Mouse (Mus musculus) embryonic facial prominence, embryonic 13.5 days (tissue): ENCODE data around the gene Tnfrsf1b. TPM values are rescaled to one million over a fixed set of nuclear protein-coding genes. Genes with fewer than 3 reads are reported as not detected.

Experiments used
- ATAC-seq: fragments of 200-750 bp; cut with Nextera tagmentation; 2 replicates; pipeline ENCODE4 v1.8.0; 2017; ENCODE audit warnings: low read depth; ENCODE audit not compliant: insufficient number of reproducible peaks, insufficient read depth, low FRiP score, low TSS enrichment
- H3K27ac ChIP-seq: fragments of 300-500 bp; sonication (generic); 2 replicates; pipeline ENCODE4 v1.5.1; 2015; ENCODE audit warnings: moderate library complexity, mild to moderate bottlenecking, inconsistent platforms
- H3K27me3 ChIP-seq: fragments of 300-500 bp; sonication (generic); 2 replicates; pipeline ENCODE4 v1.6.1; 2015; ENCODE audit warnings: mild to moderate bottlenecking, inconsistent platforms
- H3K36me3 ChIP-seq: fragments of 300-500 bp; sonication (generic); 2 replicates; pipeline ENCODE4 v1.6.1; 2015; ENCODE audit warnings: mild to moderate bottlenecking, inconsistent platforms
- H3K4me1 ChIP-seq: fragments of 300-500 bp; sonication (generic); 2 replicates; pipeline ENCODE4 v1.6.1; 2015; ENCODE audit warnings: inconsistent platforms
- H3K4me2 ChIP-seq: fragments of 300-500 bp; sonication (generic); 2 replicates; pipeline ENCODE4 v1.6.1; 2015; ENCODE audit warnings: moderate library complexity, mild to moderate bottlenecking, inconsistent platforms
- H3K4me3 ChIP-seq: fragments of 300-500 bp; sonication (generic); 2 replicates; pipeline ENCODE4 v1.5.1; 2015; ENCODE audit warnings: mild to moderate bottlenecking, inconsistent platforms
- H3K9ac ChIP-seq: fragments of 300-500 bp; sonication (generic); 2 replicates; pipeline ENCODE4 v1.6.1; 2015; ENCODE audit warnings: mild to moderate bottlenecking, inconsistent platforms
- H3K9me3 ChIP-seq: fragments of 300-500 bp; sonication (generic); 2 replicates; pipeline ENCODE4 v1.6.1; 2016; ENCODE audit warnings: inconsistent platforms
- WGBS: fragments of 180-500 bp; shearing (Covaris S2); methylation state at CpG from one replicate; pipeline ENCODE4 v1.1.7; 2015; ENCODE audit warnings: mixed read lengths; 5-methylcytosine and 5-hydroxymethylcytosine counted together
- polyA plus RNA-seq: library from polyadenylated mRNA; unstranded; fragments of >200 nt; fragmentation: Nextera tagmentation; extraction: Ambion mirVana; gene quantifications from 2 replicates; pipeline ENCODE4 v1.2.1, GENCODE M21; 2015

The Tnfrsf1b gene
- polyA plus RNA-seq, 1 experiment from 2014 or later = 2.7 TPM

DNA sequence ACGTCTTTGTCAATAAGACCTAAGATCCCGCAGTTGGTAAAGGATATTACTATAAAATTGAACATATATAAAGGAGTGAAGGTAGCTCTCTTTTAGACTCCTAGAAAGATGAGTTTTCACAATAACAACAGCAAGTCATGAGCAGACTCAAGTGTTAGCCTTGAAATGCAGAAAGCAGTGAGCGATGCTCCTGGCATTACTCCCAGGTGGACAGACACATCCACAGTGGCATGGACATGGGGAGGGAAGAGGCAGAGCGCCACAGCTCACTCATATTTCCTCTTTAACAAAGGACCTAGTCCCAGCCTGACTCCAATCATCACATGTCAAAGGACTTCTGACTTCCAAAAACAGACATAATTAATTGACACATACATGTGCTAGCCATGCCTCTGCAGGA is 82.6 kb downstream of the Tnfrsf1b start:
- H3K27ac ChIP-seq = no peak overlapping the region
- peaks cover 88% of the 10 kb centered on the region for H3K36me3 ChIP-seq
- no peak overlapping the region for H3K4me2 ChIP-seq
- no peak overlapping the region for H3K9ac ChIP-seq
- no peak overlapping the region for H3K4me3 ChIP-seq
- H3K27me3 ChIP-seq = no peaks in the 10 kb centered on the region
- no peaks in the 10 kb centered on the region for H3K9me3 ChIP-seq
- WGBS = 92% methylated on average over 4 of the region's 4 CpGs
- no peaks in the 10 kb centered on the region for H3K4me1 ChIP-seq
- no peak for ATAC-seq

Other genes with a start within 250 kb of the Tnfrsf1b start
- 6.7 and 9.8 TPM in 2 replicates for gene Vps13d, start 51.9 kb downstream of the Tnfrsf1b start, polyA plus RNA-seq
- gene Tnfrsf8, start 68.3 kb upstream of the Tnfrsf1b start, polyA plus RNA-seq = 0.06 and 0.10 TPM in 2 replicates